Mouse (Mus musculus): ENCODE results near the gene Taar4.

GRCm38 (mm10) chr10:23970656-23971165 is 10.4 kb downstream of the Taar4 start, which contains the start of gene Taar5:
- TF ChIP-seq CTCF (IDR thresholded peaks at IDR 0.05; ENCODE audit: borderline replicate concordance, insufficient read depth, low read depth, low read length) (no peak), POLR2A (IDR thresholded peaks at IDR 0.05; ENCODE audit: borderline replicate concordance, insufficient read depth, low read length) (no peak)

All from cerebellum, adult 2 months (tissue).